Mouse (Mus musculus): ENCODE data around the gene Gripap1. TPM values are rescaled to one million over a fixed set of nuclear protein-coding genes. Genes with fewer than 3 reads are reported as not detected.

The Gripap1 gene
- polyA plus RNA-seq, 1 experiment from 2014 or later = 51.7 TPM

GRCm38 (mm10) chrX:7847845-7848244 lies 58.3 kb downstream of the Gripap1 start:
- ATAC-seq (ENCODE audit: low FRiP score) (no peak), DNase-seq (ENCODE audit: low spot score, missing footprints) (no peak)
- peaks cover 7% of the 10 kb centered on the region for H3K4me1 ChIP-seq (ENCODE audit: control insufficient read depth, insufficient read depth, low read length)

GRCm38 (mm10) chrX:7854578-7854977 lies 65.0 kb downstream of the Gripap1 start:
- H3K36me3 ChIP-seq (ENCODE audit: control insufficient read depth, insufficient read depth, low read length) = no peaks in the 10 kb centered on the region
- WGBS = 47% methylated on average over 2 of the region's 2 CpGs

More at GRCm38 (mm10) chrX:7847845-7848244, 58.3 kb downstream of the Gripap1 start:
- no peaks in the 10 kb centered on the region for H3K27me3 ChIP-seq (ENCODE audit: control insufficient read depth, insufficient read depth, low read length)
- H3K4me2 ChIP-seq = no peak overlapping the region
- H3K36me3 ChIP-seq (ENCODE audit: control insufficient read depth, insufficient read depth, low read length) = no peaks in the 10 kb centered on the region
- no peak overlapping the region for H3K27ac ChIP-seq (ENCODE audit: low read depth, low read length)
- no peak overlapping the region for H3K9ac ChIP-seq (ENCODE audit: low read length)
- WGBS = 68% methylated on average over 2 of the region's 2 CpGs
- no peak overlapping the region for H3K4me3 ChIP-seq (ENCODE audit: low read depth, low read length)
- H3K9me3 ChIP-seq (ENCODE audit: control insufficient read depth, low read length) = no peaks in the 10 kb centered on the region

GRCm38 (mm10) chrX:7859191-7859753 lies 69.7 kb downstream of the Gripap1 start:
- H3K27me3 ChIP-seq (ENCODE audit: control insufficient read depth, insufficient read depth, low read length) = no peaks in the 10 kb centered on the region
- no peaks in the 10 kb centered on the region for H3K36me3 ChIP-seq (ENCODE audit: control insufficient read depth, insufficient read depth, low read length)
- no peak for DNase-seq (ENCODE audit: low spot score, missing footprints)
- no peak overlapping the region for H3K9ac ChIP-seq (ENCODE audit: low read length)
- no peak overlapping the region for H3K4me2 ChIP-seq
- H3K4me3 ChIP-seq (ENCODE audit: low read depth, low read length) = no peak overlapping the region
- no peaks in the 10 kb centered on the region for H3K9me3 ChIP-seq (ENCODE audit: control insufficient read depth, low read length)
- no peak for ATAC-seq (ENCODE audit: low FRiP score)
- WGBS = 89% methylated on average over 3 of the region's 3 CpGs
- no peaks in the 10 kb centered on the region for H3K4me1 ChIP-seq (ENCODE audit: control insufficient read depth, insufficient read depth, low read length)
- no peak overlapping the region for H3K27ac ChIP-seq (ENCODE audit: low read depth, low read length)

More at GRCm38 (mm10) chrX:7854578-7854977, 65.0 kb downstream of the Gripap1 start:
- no peak overlapping the region for H3K4me3 ChIP-seq (ENCODE audit: low read depth, low read length)
- H3K9me3 ChIP-seq (ENCODE audit: control insufficient read depth, low read length) = no peaks in the 10 kb centered on the region
- no peak overlapping the region for H3K4me2 ChIP-seq
- no peak for ATAC-seq (ENCODE audit: low FRiP score)
- DNase-seq (ENCODE audit: low spot score, missing footprints) = no peak
- no peaks in the 10 kb centered on the region for H3K4me1 ChIP-seq (ENCODE audit: control insufficient read depth, insufficient read depth, low read length)
- H3K27ac ChIP-seq (ENCODE audit: low read depth, low read length) = no peak overlapping the region
- H3K9ac ChIP-seq (ENCODE audit: low read length) = no peak overlapping the region
- no peaks in the 10 kb centered on the region for H3K27me3 ChIP-seq (ENCODE audit: control insufficient read depth, insufficient read depth, low read length)

- no peak for ATAC-seq (ENCODE audit: low FRiP score)
- no peak overlapping the region for H3K4me2 ChIP-seq
- H3K9me3 ChIP-seq (ENCODE audit: control insufficient read depth, low read length) = no peaks in the 10 kb centered on the region
- H3K27ac ChIP-seq (ENCODE audit: low read depth, low read length) = no peak overlapping the region
- no peak overlapping the region for H3K9ac ChIP-seq (ENCODE audit: low read length)
- no peaks in the 10 kb centered on the region for H3K36me3 ChIP-seq (ENCODE audit: control insufficient read depth, insufficient read depth, low read length)
- no peaks in the 10 kb centered on the region for H3K4me1 ChIP-seq (ENCODE audit: control insufficient read depth, insufficient read depth, low read length)
- H3K4me3 ChIP-seq (ENCODE audit: low read depth, low read length) = no peak overlapping the region
- WGBS = 95% methylated on average over 1 of the region's 1 CpGs
- DNase-seq (ENCODE audit: low spot score, missing footprints) = no peak
- H3K27me3 ChIP-seq (ENCODE audit: control insufficient read depth, insufficient read depth, low read length) = no peaks in the 10 kb centered on the region
Observed at GRCm38 (mm10) chrX:7863181-7863580, 73.6 kb downstream of the Gripap1 start.

GRCm38 (mm10) chrX:7864551-7864950 lies 75.0 kb downstream of the Gripap1 start:
- no peaks in the 10 kb centered on the region for H3K27me3 ChIP-seq (ENCODE audit: control insufficient read depth, insufficient read depth, low read length)
- no peaks in the 10 kb centered on the region for H3K36me3 ChIP-seq (ENCODE audit: control insufficient read depth, insufficient read depth, low read length)
- WGBS = 80% methylated on average over 3 of the region's 3 CpGs
- no peaks in the 10 kb centered on the region for H3K9me3 ChIP-seq (ENCODE audit: control insufficient read depth, low read length)
- DNase-seq (ENCODE audit: low spot score, missing footprints) = no peak
- H3K27ac ChIP-seq (ENCODE audit: low read depth, low read length) = no peak overlapping the region
- no peak overlapping the region for H3K9ac ChIP-seq (ENCODE audit: low read length)
- peaks cover under 1% of the 10 kb centered on the region; the same call in 1 of the 2 replicates for H3K4me1 ChIP-seq (ENCODE audit: control insufficient read depth, insufficient read depth, low read length)
- no peak for ATAC-seq (ENCODE audit: low FRiP score)
- H3K4me3 ChIP-seq (ENCODE audit: low read depth, low read length) = no peak overlapping the region
- no peak overlapping the region for H3K4me2 ChIP-seq

- Histone ChIP-seq H3K4me2 (no peak overlapping the region), H3K9me3 (ENCODE audit: control insufficient read depth, low read length) (no peaks in the 10 kb centered on the region), H3K9ac (ENCODE audit: low read length) (no peak overlapping the region), H3K4me1 (ENCODE audit: control insufficient read depth, insufficient read depth, low read length) (peaks cover 3% of the 10 kb centered on the region; the same call in 1 of the 2 replicates), H3K4me3 (ENCODE audit: low read depth, low read length) (no peak overlapping the region), H3K36me3 (ENCODE audit: control insufficient read depth, insufficient read depth, low read length) (no peaks in the 10 kb centered on the region), H3K27ac (ENCODE audit: low read depth, low read length) (no peak overlapping the region), H3K27me3 (ENCODE audit: control insufficient read depth, insufficient read depth, low read length) (no peaks in the 10 kb centered on the region)
- WGBS = 89% methylated on average over 2 of the region's 2 CpGs
- DNase-seq (ENCODE audit: low spot score, missing footprints) (no peak), ATAC-seq (ENCODE audit: low FRiP score) (no peak)
Observed at GRCm38 (mm10) chrX:7865343-7865742, 75.8 kb downstream of the Gripap1 start.

GRCm38 (mm10) chrX:7865786-7866185 lies 76.2 kb downstream of the Gripap1 start:
- Histone ChIP-seq H3K4me1 (ENCODE audit: control insufficient read depth, insufficient read depth, low read length) (peaks cover 3% of the 10 kb centered on the region; the same call in 1 of the 2 replicates), H3K4me2 (no peak overlapping the region), H3K36me3 (ENCODE audit: control insufficient read depth, insufficient read depth, low read length) (no peaks in the 10 kb centered on the region), H3K9ac (ENCODE audit: low read length) (no peak overlapping the region), H3K9me3 (ENCODE audit: control insufficient read depth, low read length) (no peaks in the 10 kb centered on the region), H3K27ac (ENCODE audit: low read depth, low read length) (no peak overlapping the region), H3K27me3 (ENCODE audit: control insufficient read depth, insufficient read depth, low read length) (no peaks in the 10 kb centered on the region), H3K4me3 (ENCODE audit: low read depth, low read length) (no peak overlapping the region)
- WGBS = 85% methylated on average over 2 of the region's 2 CpGs
- ATAC-seq (ENCODE audit: low FRiP score) (no peak), DNase-seq (ENCODE audit: low spot score, missing footprints) (no peak)

- WGBS = 90% methylated on average over 1 of the region's 1 CpGs
- H3K4me2 ChIP-seq = no peak overlapping the region
- no peak overlapping the region for H3K4me3 ChIP-seq (ENCODE audit: low read depth, low read length)
- ATAC-seq (ENCODE audit: low FRiP score) (no peak), DNase-seq (ENCODE audit: low spot score, missing footprints) (no peak)
- no peak overlapping the region for H3K9ac ChIP-seq (ENCODE audit: low read length)
- H3K9me3 ChIP-seq (ENCODE audit: control insufficient read depth, low read length) = no peaks in the 10 kb centered on the region
- no peaks in the 10 kb centered on the region for H3K27me3 ChIP-seq (ENCODE audit: control insufficient read depth, insufficient read depth, low read length)
- no peaks in the 10 kb centered on the region for H3K36me3 ChIP-seq (ENCODE audit: control insufficient read depth, insufficient read depth, low read length)
- H3K27ac ChIP-seq (ENCODE audit: low read depth, low read length) = no peak overlapping the region
- peaks cover 3% of the 10 kb centered on the region; the same call in 1 of the 2 replicates for H3K4me1 ChIP-seq (ENCODE audit: control insufficient read depth, insufficient read depth, low read length)
Observed at GRCm38 (mm10) chrX:7867141-7867540, 77.6 kb downstream of the Gripap1 start.

GRCm38 (mm10) chrX:7868506-7868905 lies 78.9 kb downstream of the Gripap1 start:
- H3K27ac ChIP-seq (ENCODE audit: low read depth, low read length) = no peak overlapping the region

More at GRCm38 (mm10) chrX:7868506-7868905, 78.9 kb downstream of the Gripap1 start:
- Histone ChIP-seq H3K4me1 (ENCODE audit: control insufficient read depth, insufficient read depth, low read length) (peaks cover 3% of the 10 kb centered on the region; the same call in 1 of the 2 replicates), H3K4me3 (ENCODE audit: low read depth, low read length) (no peak overlapping the region), H3K9me3 (ENCODE audit: control insufficient read depth, low read length) (no peaks in the 10 kb centered on the region), H3K9ac (ENCODE audit: low read length) (no peak overlapping the region), H3K27me3 (ENCODE audit: control insufficient read depth, insufficient read depth, low read length) (no peaks in the 10 kb centered on the region), H3K4me2 (no peak overlapping the region), H3K36me3 (ENCODE audit: control insufficient read depth, insufficient read depth, low read length) (no peaks in the 10 kb centered on the region)
- 43% methylated on average over 2 of the region's 2 CpGs for WGBS
- DNase-seq (ENCODE audit: low spot score, missing footprints) = no peak
- no peak for ATAC-seq (ENCODE audit: low FRiP score)
